Mouse (Mus musculus): ENCODE data around the gene Hexim1. TPM values are rescaled to one million over a fixed set of nuclear protein-coding genes. Genes with fewer than 3 reads are reported as not detected.

The Hexim1 gene
- polyA plus RNA-seq, 1 experiment, result 5.8 TPM

DNA sequence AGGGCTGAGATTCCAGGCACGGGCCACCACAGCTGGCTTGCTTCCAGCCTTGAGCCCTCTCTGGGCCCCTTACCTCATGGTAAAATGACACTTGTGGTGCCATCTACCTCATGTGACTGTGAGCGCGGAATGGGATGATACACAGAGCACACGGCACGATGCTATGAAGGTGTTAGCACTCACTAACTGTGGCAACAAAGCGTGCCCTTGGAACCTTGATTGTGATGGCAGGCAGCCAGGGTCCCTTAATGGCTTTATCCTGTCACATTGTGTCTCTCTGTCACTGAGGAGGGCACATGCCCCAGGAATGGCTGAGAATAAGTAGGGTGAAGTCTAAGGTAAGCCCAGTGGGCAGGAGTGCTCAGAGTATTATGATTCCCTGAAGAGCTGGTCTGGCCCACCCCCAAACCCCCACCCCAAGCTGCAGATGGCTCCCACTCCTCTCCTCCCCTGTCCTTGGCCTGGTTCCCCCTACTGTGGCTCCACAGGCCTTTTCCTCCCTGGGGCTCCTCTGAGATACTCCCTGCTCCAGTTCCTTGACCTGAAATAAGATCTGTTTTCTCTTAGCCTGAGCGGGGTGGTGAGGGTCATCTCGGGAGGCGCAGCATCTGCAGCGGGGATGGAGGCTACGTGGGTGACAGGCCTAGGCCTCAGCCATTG, 17.4 kb upstream of the Hexim1 start:
- H3K27ac ChIP-seq (ENCODE audit: control insufficient read depth, insufficient read depth, low read depth, low read length), result no peak overlapping the region
- no peak overlapping the region for H3K4me3 ChIP-seq (ENCODE audit: control insufficient read depth, low read depth, low read length)
- no peak for TF ChIP-seq POLR2A (IDR thresholded peaks at IDR 0.05; ENCODE audit: control insufficient read depth, low read depth, low read length)
- TF ChIP-seq CTCF (IDR thresholded peaks at IDR 0.05; ENCODE audit: control insufficient read depth, insufficient read depth, insufficient replicate concordance, low read depth, low read length), result no peak
- no peaks in the 10 kb centered on the region for H3K36me3 ChIP-seq (ENCODE audit: control insufficient read depth, insufficient read depth, low read length)
- peaks cover 22% of the 10 kb centered on the region for H3K4me1 ChIP-seq (ENCODE audit: control insufficient read depth, insufficient read depth, low read length)
- H3K27me3 ChIP-seq (ENCODE audit: control insufficient read depth, insufficient read depth, low read length), result no peaks in the 10 kb centered on the region

GRCm38 (mm10) chr11:103099352-103099940, 16.6 kb upstream of the Hexim1 start:
- H3K4me1 ChIP-seq (ENCODE audit: control insufficient read depth, insufficient read depth, low read length), result peaks cover 23% of the 10 kb centered on the region
- H3K27ac ChIP-seq (ENCODE audit: control insufficient read depth, insufficient read depth, low read depth, low read length), result no peak overlapping the region
- no peak overlapping the region for H3K4me3 ChIP-seq (ENCODE audit: control insufficient read depth, low read depth, low read length)
- TF ChIP-seq POLR2A (IDR thresholded peaks at IDR 0.05; ENCODE audit: control insufficient read depth, low read depth, low read length), result no peak
- TF ChIP-seq CTCF (IDR thresholded peaks at IDR 0.05; ENCODE audit: control insufficient read depth, insufficient read depth, insufficient replicate concordance, low read depth, low read length), result no peak
- H3K36me3 ChIP-seq (ENCODE audit: control insufficient read depth, insufficient read depth, low read length), result no peaks in the 10 kb centered on the region
- no peaks in the 10 kb centered on the region for H3K27me3 ChIP-seq (ENCODE audit: control insufficient read depth, insufficient read depth, low read length)

- Histone ChIP-seq H3K27ac (ENCODE audit: control insufficient read depth, insufficient read depth, low read depth, low read length) (no peak overlapping the region), H3K4me3 (ENCODE audit: control insufficient read depth, low read depth, low read length) (no peak overlapping the region), H3K4me1 (ENCODE audit: control insufficient read depth, insufficient read depth, low read length) (peaks cover 23% of the 10 kb centered on the region), H3K36me3 (ENCODE audit: control insufficient read depth, insufficient read depth, low read length) (no peaks in the 10 kb centered on the region), H3K27me3 (ENCODE audit: control insufficient read depth, insufficient read depth, low read length) (no peaks in the 10 kb centered on the region)
- no peak for TF ChIP-seq POLR2A (IDR thresholded peaks at IDR 0.05; ENCODE audit: control insufficient read depth, low read depth, low read length)
- no peak for TF ChIP-seq CTCF (IDR thresholded peaks at IDR 0.05; ENCODE audit: control insufficient read depth, insufficient read depth, insufficient replicate concordance, low read depth, low read length)
Measured at GRCm38 (mm10) chr11:103100361-103100760, 15.7 kb upstream of the Hexim1 start.

GRCm38 (mm10) chr11:103101481-103101865, 14.6 kb upstream of the Hexim1 start, which contains the start of the genes Plcd3 and Acbd4:
Plcd3 (minus strand) TSS chr11:103101658.
Acbd4 (plus strand) TSS chr11:103101682.
- Histone ChIP-seq H3K27me3 (ENCODE audit: control insufficient read depth, insufficient read depth, low read length) (no peaks in the 10 kb centered on the region), H3K36me3 (ENCODE audit: control insufficient read depth, insufficient read depth, low read length) (no peaks in the 10 kb centered on the region), H3K4me1 (ENCODE audit: control insufficient read depth, insufficient read depth, low read length) (peaks cover 23% of the 10 kb centered on the region), H3K27ac (ENCODE audit: control insufficient read depth, insufficient read depth, low read depth, low read length) (peak within 1 kb of the TSS; percentile 71), H3K4me3 (ENCODE audit: control insufficient read depth, low read depth, low read length) (peak within 1 kb of the TSS; percentile 80)
- no peak for TF ChIP-seq CTCF (IDR thresholded peaks at IDR 0.05; ENCODE audit: control insufficient read depth, insufficient read depth, insufficient replicate concordance, low read depth, low read length)
- TF ChIP-seq POLR2A (IDR thresholded peaks at IDR 0.05; ENCODE audit: control insufficient read depth, low read depth, low read length), result peak; percentile 52; the same call in 1 of the 2 replicates

DNA sequence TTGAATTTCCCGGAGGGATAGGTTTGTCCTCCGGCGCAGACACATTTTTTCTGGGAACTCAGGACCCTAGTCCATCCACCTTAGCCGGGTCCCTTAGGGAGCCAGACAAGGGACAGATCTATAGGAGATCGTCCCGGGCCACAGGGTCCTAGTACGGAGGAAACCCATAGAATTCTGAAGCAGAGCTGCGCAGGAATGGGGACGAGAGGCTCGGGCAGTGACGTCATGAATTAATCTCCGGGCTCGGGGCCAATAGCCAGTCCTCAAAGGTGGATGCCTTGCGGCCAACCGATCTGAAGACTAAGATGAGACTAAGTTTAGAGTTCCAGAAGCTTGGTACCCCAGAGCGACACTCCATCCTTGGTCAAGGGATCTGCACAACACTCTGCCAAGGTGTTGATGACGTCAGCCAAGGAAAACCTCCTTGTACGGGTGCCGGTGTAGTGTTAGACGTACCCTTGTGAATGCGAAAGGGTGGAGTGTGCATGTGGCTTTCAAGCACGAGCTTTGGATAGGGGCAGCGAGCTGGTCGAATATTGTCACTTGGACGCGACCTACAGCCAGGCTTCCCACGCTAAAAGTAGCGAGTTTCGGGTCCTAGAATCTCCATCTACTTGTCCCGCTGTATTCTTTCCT, 14.0 kb upstream of the Hexim1 start:
- H3K27me3 ChIP-seq (ENCODE audit: control insufficient read depth, insufficient read depth, low read length), result no peaks in the 10 kb centered on the region

DNA sequence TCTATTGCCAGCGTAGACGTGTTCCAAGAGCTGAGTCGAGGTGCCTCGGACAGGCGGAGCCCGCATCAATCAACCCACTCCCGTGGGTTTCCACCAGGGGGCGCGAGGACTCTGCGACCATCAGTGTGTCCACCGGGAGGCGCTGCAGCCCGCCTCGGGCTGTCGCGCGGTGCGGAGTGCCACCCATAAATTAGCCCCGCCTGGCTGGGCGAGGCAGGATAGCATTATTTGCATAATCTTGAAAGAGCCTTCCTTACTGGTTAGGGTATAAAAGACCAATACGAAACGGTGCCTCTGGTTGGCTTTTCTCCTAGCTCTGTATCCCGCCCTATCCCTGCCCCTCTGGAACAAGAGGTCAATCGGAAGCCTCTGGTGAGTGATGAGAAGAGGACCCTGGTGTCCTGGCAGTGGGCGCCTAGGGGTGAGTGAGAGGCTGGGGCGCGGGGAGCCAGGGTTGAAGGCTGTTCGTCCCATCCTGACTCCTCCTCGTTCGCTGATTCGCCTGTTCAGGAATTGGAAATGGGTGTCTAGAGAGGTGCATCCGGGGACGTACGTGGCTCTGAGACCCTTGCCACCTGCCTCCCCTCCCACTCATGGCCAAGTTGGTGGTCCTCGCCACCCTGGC, 13.2 kb upstream of the Hexim1 start:
- TF ChIP-seq CTCF (IDR thresholded peaks at IDR 0.05; ENCODE audit: control insufficient read depth, insufficient read depth, insufficient replicate concordance, low read depth, low read length) (peak; percentile 99), POLR2A (IDR thresholded peaks at IDR 0.05; ENCODE audit: control insufficient read depth, low read depth, low read length) (0 out of 2 replicates have a peak, but pooled peaks have one; percentile 18)
- Histone ChIP-seq H3K4me1 (ENCODE audit: control insufficient read depth, insufficient read depth, low read length) (peaks cover 23% of the 10 kb centered on the region), H3K4me3 (ENCODE audit: control insufficient read depth, low read depth, low read length) (peak overlapping the region; percentile 80), H3K27ac (ENCODE audit: control insufficient read depth, insufficient read depth, low read depth, low read length) (no peak overlapping the region), H3K36me3 (ENCODE audit: control insufficient read depth, insufficient read depth, low read length) (no peaks in the 10 kb centered on the region), H3K27me3 (ENCODE audit: control insufficient read depth, insufficient read depth, low read length) (no peaks in the 10 kb centered on the region)

More for the DNA sequence above, 14.0 kb upstream of the Hexim1 start:
- Histone ChIP-seq H3K4me3 (ENCODE audit: control insufficient read depth, low read depth, low read length) (peak overlapping the region; percentile 80), H3K27ac (ENCODE audit: control insufficient read depth, insufficient read depth, low read depth, low read length) (peak overlapping the region; percentile 71), H3K4me1 (ENCODE audit: control insufficient read depth, insufficient read depth, low read length) (peaks cover 23% of the 10 kb centered on the region), H3K36me3 (ENCODE audit: control insufficient read depth, insufficient read depth, low read length) (no peaks in the 10 kb centered on the region)
- no peak for TF ChIP-seq CTCF (IDR thresholded peaks at IDR 0.05; ENCODE audit: control insufficient read depth, insufficient read depth, insufficient replicate concordance, low read depth, low read length)
- no peak for TF ChIP-seq POLR2A (IDR thresholded peaks at IDR 0.05; ENCODE audit: control insufficient read depth, low read depth, low read length)

DNA sequence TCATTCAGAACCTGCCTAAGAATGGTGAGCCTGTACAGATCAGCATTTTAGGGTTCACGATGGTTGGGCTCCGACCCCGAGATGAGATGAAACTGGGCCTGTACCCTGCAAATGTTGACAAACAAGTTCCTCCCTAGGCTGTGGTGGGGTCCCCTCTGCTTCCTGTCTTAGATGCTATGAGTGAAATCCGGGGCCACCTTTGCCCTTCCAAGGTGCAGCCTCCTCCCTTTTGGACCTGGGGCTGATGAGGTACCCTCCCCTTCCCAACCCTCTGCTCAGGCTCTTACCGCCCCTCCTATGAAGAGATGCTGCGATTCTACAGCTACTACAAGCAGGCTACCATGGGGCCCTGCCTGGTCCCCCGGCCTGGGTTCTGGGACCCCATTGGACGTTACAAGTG, 12.4 kb upstream of the Hexim1 start:
- Histone ChIP-seq H3K27ac (ENCODE audit: control insufficient read depth, insufficient read depth, low read depth, low read length) (no peak overlapping the region), H3K27me3 (ENCODE audit: control insufficient read depth, insufficient read depth, low read length) (no peaks in the 10 kb centered on the region), H3K36me3 (ENCODE audit: control insufficient read depth, insufficient read depth, low read length) (no peaks in the 10 kb centered on the region), H3K4me1 (ENCODE audit: control insufficient read depth, insufficient read depth, low read length) (peaks cover 23% of the 10 kb centered on the region), H3K4me3 (ENCODE audit: control insufficient read depth, low read depth, low read length) (no peak overlapping the region)
- TF ChIP-seq CTCF (IDR thresholded peaks at IDR 0.05; ENCODE audit: control insufficient read depth, insufficient read depth, insufficient replicate concordance, low read depth, low read length) (no peak), POLR2A (IDR thresholded peaks at IDR 0.05; ENCODE audit: control insufficient read depth, low read depth, low read length) (no peak)
